Mouse (Mus musculus) natural killer cell, adult 2 months (primary cell): ENCODE measurements around the gene Pax1.

Source experiments
- DNase-seq, 2 experiments: peaks; one replicate each; pipeline ENCODE4 v3.0.0; 2022; ENCODE audit warnings: low spot score in 2 of 2

Gene Pax1

GRCm38 (mm10) chr2:147372947-147373666 lies 11.4 kb downstream of the Pax1 start:
- no peak for DNase-seq

DNA sequence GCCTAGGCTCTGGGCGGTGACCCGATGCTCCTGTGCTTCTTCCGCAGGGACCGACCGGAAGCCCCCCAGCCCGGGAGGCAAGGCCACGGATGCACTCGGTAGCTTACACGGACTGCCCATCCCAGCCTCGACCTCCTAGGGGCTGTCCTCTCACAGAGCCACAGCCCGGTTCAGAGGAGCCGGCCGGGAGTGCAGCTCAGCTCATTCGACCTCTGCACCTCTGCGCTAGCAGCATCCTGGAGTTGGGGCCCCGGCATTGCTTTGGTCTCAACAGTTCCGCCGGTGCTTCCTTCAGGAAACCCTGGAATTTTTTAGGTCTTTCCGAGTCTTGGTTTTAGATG lies 11.9 kb downstream of the Pax1 start:
- DNase-seq: no peak

GRCm38 (mm10) chr2:147374245-147374644 lies 12.5 kb downstream of the Pax1 start:
- DNase-seq: no peak

GRCm38 (mm10) chr2:147375019-147375715 lies 13.4 kb downstream of the Pax1 start:
- DNase-seq: no peak

- no peak for DNase-seq
These were observed 17.2 kb downstream of the Pax1 start for GRCm38 (mm10) chr2:147378934-147379333.

GRCm38 (mm10) chr2:147383373-147383772 lies 21.6 kb downstream of the Pax1 start:
- no peak for DNase-seq

DNA sequence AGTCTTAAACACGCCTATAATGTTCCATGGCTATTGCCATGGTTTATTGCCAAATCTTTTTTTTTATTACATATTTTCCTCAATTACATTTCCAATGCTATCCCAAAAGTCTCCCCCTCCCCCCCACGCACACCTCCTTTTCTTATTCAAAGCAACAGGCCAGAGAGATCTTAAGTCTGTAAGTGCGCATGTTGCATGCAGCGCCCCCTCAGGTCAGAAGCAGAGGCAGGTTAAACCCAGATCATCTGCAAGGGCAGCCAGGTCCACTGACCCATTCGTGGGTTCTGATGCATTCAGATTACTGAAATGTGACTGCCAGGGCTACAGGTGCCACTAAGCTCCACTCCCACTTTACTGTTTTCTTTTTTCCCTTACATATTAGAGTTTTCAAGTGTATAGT lies 25.2 kb downstream of the Pax1 start:
- DNase-seq: no peak

- no peak for DNase-seq
These were observed 47.6 kb downstream of the Pax1 start for GRCm38 (mm10) chr2:147409323-147409722.

GRCm38 (mm10) chr2:147415037-147415436 lies 53.3 kb downstream of the Pax1 start:
- DNase-seq: no peak

GRCm38 (mm10) chr2:147424582-147425255 lies 63.0 kb downstream of the Pax1 start:
- no peak for DNase-seq

DNA sequence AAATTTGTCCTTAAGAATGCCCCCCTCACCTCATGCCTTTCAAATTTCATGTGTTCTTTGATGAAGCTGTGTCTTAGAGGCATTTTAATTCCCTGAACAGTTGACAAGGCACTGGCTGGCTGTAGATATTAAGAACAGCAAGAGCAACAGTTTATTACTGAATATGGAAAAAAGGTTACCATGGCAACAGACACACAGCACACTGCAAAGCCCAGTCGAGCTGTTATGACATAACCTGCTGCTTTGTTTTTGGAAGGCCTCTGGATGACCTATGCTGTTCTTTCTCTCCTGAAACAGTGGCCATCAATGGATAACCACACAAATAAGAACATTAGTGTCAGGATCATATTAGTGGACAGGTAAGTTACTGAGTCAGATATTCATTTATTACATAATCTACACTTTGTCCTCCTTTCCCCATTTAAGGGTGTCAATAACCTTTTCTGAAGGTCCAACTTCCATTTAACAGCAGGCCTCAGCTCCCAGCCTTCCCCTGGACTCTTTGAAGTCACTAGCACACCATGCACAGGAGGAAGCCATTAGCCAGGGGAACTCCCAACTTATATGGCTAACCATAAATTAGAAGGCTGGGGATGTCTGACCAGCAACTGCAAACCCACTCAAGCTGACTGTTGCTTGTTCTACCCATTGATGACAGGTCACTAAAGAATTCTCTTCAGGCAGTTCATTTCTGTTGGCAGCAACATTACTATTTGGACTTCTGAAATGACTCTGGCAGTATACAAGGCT lies 68.1 kb downstream of the Pax1 start:
- no peak for DNase-seq

GRCm38 (mm10) chr2:147433120-147433519 lies 71.4 kb downstream of the Pax1 start:
- no peak for DNase-seq
